Mouse (Mus musculus) liver, embryonic 14.5 days (tissue): Measurements from ENCODE around the gene Nt5c3b. TPM values are rescaled to one million over a fixed set of nuclear protein-coding genes. Genes with fewer than 3 reads are reported as not detected.

Experiments
- ATAC-seq: fragments of 200-750 bp; cut with Nextera tagmentation; 2 replicates; pipeline ENCODE4 v1.8.0; 2017; ENCODE audit warnings: moderate number of reproducible peaks, mild to moderate bottlenecking, moderate library complexity; ENCODE audit not compliant: insufficient read depth
- DNase-seq, 3 experiments: peaks; one replicate each; pipeline ENCODE4 v3.0.0-alpha.2; 2012 to 2013; ENCODE audit warnings: low read depth in 3 of 3, low spot score in 3 of 3
- H3K27ac ChIP-seq: fragments of 300-500 bp; sonication (generic); 2 replicates; pipeline ENCODE4 v1.5.1; 2014; ENCODE audit warnings: moderate library complexity, mild to moderate bottlenecking, control low read depth, inconsistent platforms
- H3K27me3 ChIP-seq: fragments of 300-500 bp; sonication (generic); 2 replicates; pipeline ENCODE4 v1.6.1; 2014; ENCODE audit warnings: mild to moderate bottlenecking, low read length, moderate library complexity; ENCODE audit not compliant: control insufficient read depth, insufficient read depth
- H3K36me3 ChIP-seq: fragments of 300-500 bp; sonication (generic); replicated peaks from 2 replicates; pipeline ENCODE4 v1.6.1; 2014; ENCODE audit warnings: low read depth; ENCODE audit not compliant: control insufficient read depth, insufficient read depth
- H3K4me1 ChIP-seq, 2 experiments: fragments of 200-500 bp in 1 of 2; fragments of 300-500 bp in 1 of 2; sonication (generic) in 1 of 2; replicated peaks; 2 replicates each; pipeline ENCODE4 v1.6.1; 2012 to 2014; ENCODE audit warnings: antibody characterized with exemption in 1 of 2, inconsistent platforms in 1 of 2, low read length in 1 of 2; ENCODE audit not compliant: control insufficient read depth in 2 of 2, insufficient read depth in 2 of 2
- H3K4me2 ChIP-seq: fragments of 300-500 bp; sonication (generic); 2 replicates; pipeline ENCODE4 v1.6.1; 2014; ENCODE audit warnings: low read depth, mild to moderate bottlenecking, control low read depth, moderate library complexity
- H3K4me3 ChIP-seq, 2 experiments: fragments of 200-500 bp in 1 of 2; fragments of 300-500 bp in 1 of 2; sonication (generic) in 1 of 2; 2 replicates each; pipeline ENCODE4 v1.5.1; 2012 to 2014; ENCODE audit warnings: low read depth in 2 of 2, low read length in 2 of 2, mild to moderate bottlenecking in 2 of 2, control low read depth in 1 of 2, inconsistent platforms in 1 of 2, moderate library complexity in 1 of 2; ENCODE audit not compliant: insufficient read depth in 1 of 2
- H3K9ac ChIP-seq: fragments of 300-500 bp; sonication (generic); replicated peaks from 2 replicates; pipeline ENCODE4 v1.6.1; 2014; ENCODE audit warnings: mild to moderate bottlenecking, control low read depth, moderate library complexity
- H3K9me3 ChIP-seq: fragments of 300-500 bp; sonication (generic); 2 replicates; pipeline ENCODE4 v1.6.1; 2016; ENCODE audit warnings: low read length, mixed read lengths; ENCODE audit not compliant: control insufficient read depth
- CTCF ChIP-seq: IDR thresholded peaks from 2 replicates; pipeline ENCODE4 v1.5.1; 2016; ENCODE audit warnings: antibody characterized with exemption, low read depth, control low read depth
- EP300 ChIP-seq: IDR thresholded peaks from 2 replicates; pipeline ENCODE4 v1.6.1; 2016; ENCODE audit warnings: antibody characterized with exemption, low read depth
- WGBS: fragments of 180-500 bp; shearing (Covaris S2); extraction: QIAGEN DNeasy Blood & Tissue Kit; methylation state at CpG from one replicate; pipeline ENCODE4 v1.1.7; 2014; ENCODE audit not compliant: insufficient replicate concordance; 5-methylcytosine and 5-hydroxymethylcytosine counted together
- polyA plus RNA-seq, 2 experiments: library from polyadenylated mRNA; depleted of rRNA in 1 of 2; stranded (reverse) in 1 of 2; unstranded in 1 of 2; fragments of >200 nt; fragmentation: Nextera tagmentation in 1 of 2; extraction: Ambion mirVana in 1 of 2; gene quantifications; 2 replicates each; pipeline versions ENCODE4 v1.2.1 to v1.2.3; 2012 to 2014

Nt5c3b gene
- polyA plus RNA-seq, 2 experiments, result 13.0 to 15.5 TPM

GRCm38 (mm10) chr11:100414914-100415822 is 26.4 kb downstream of the Nt5c3b start, which contains the start of gene Fkbp10:
Gene Fkbp10 (plus strand): TSS chr11:100415697.
- Histone ChIP-seq H3K9me3 (no peaks in the 10 kb centered on the region), H3K36me3 (no peaks in the 10 kb centered on the region), H3K27me3 (peaks cover 35% of the 10 kb centered on the region), H3K4me2 (peak within 1 kb of the TSS; percentile 36), H3K27ac (no peak within 1 kb of the TSS), H3K4me1 (no peaks in the 10 kb centered on the region), H3K9ac (no peak within 1 kb of the TSS), H3K4me3 (peak within 1 kb of the TSS; percentile 36 to 44)
- 2% methylated on average over 30 of the region's 31 CpGs for WGBS
- DNase-seq, result no peak
- ATAC-seq, result no peak
- no peak for TF ChIP-seq EP300
- no peak for TF ChIP-seq CTCF

GRCm38 (mm10) chr11:100414021-100414913 is 27.3 kb downstream of the Nt5c3b start, which contains the start of gene P3h4:
Gene P3h4 (minus strand): TSS chr11:100414836.
- Histone ChIP-seq H3K4me1 (no peaks in the 10 kb centered on the region), H3K27me3 (peaks cover 35% of the 10 kb centered on the region), H3K4me2 (peak within 1 kb of the TSS; percentile 36), H3K4me3 (peak within 1 kb of the TSS; percentile 36 to 44), H3K9me3 (no peaks in the 10 kb centered on the region), H3K27ac (no peak within 1 kb of the TSS), H3K36me3 (no peaks in the 10 kb centered on the region), H3K9ac (no peak within 1 kb of the TSS)
- TF ChIP-seq CTCF, result peak; percentile 52
- no peak for TF ChIP-seq EP300
- 3% methylated on average over 90 of the region's 93 CpGs for WGBS
- peak; percentile 71 for ATAC-seq
- no peak for DNase-seq

GRCm38 (mm10) chr11:100413541-100413940 is 28.1 kb downstream of the Nt5c3b start:
- Histone ChIP-seq H3K27me3 (peaks cover 35% of the 10 kb centered on the region), H3K27ac (no peak overlapping the region), H3K36me3 (no peaks in the 10 kb centered on the region), H3K4me2 (peak overlapping the region; percentile 36; the same call in 1 of the 2 replicates), H3K4me1 (no peaks in the 10 kb centered on the region), H3K4me3 (peak overlapping the region; percentile 31 to 36; a peak in 3 of 4 replicates), H3K9me3 (no peaks in the 10 kb centered on the region), H3K9ac (no peak overlapping the region)
- TF ChIP-seq CTCF, result no peak
- no peak for TF ChIP-seq EP300
- ATAC-seq, result no peak
- DNase-seq, result no peak
- 72% methylated on average over 11 of the region's 11 CpGs for whole genome bisulfite sequencing

- no peak for ATAC-seq
- no peak overlapping the region for H3K4me3 ChIP-seq
- H3K36me3 ChIP-seq, result no peaks in the 10 kb centered on the region
- no peaks in the 10 kb centered on the region for H3K9me3 ChIP-seq
- H3K9ac ChIP-seq, result no peak overlapping the region
- 48% methylated on average over 11 of the region's 11 CpGs for WGBS
- H3K4me1 ChIP-seq, result no peaks in the 10 kb centered on the region
- no peak for DNase-seq
- H3K27ac ChIP-seq, result no peak overlapping the region
- TF ChIP-seq CTCF (no peak), EP300 (no peak)
- no peak overlapping the region for H3K4me2 ChIP-seq
- peaks cover 35% of the 10 kb centered on the region for H3K27me3 ChIP-seq
Observed at GRCm38 (mm10) chr11:100411736-100412135, 29.9 kb downstream of the Nt5c3b start.

GRCm38 (mm10) chr11:100409686-100410085 is 31.9 kb downstream of the Nt5c3b start:
- Histone ChIP-seq H3K27me3 (peaks cover 16% of the 10 kb centered on the region), H3K27ac (no peak overlapping the region), H3K36me3 (no peaks in the 10 kb centered on the region), H3K4me2 (no peak overlapping the region), H3K4me1 (no peaks in the 10 kb centered on the region), H3K4me3 (no peak overlapping the region), H3K9ac (no peak overlapping the region), H3K9me3 (no peaks in the 10 kb centered on the region)
- no peak for DNase-seq
- no peak for ATAC-seq
- 60% methylated on average over 3 of the region's 3 CpGs for WGBS
- TF ChIP-seq CTCF, result no peak
- TF ChIP-seq EP300, result no peak
